Mouse (Mus musculus) induced T-regulatory cell, adult 2 months (primary cell): ENCODE data around the gene A530016L24Rik.

ENCODE experiments used
- DNase-seq: peaks from one replicate; pipeline ENCODE4 v3.0.0-alpha.2; 2012; ENCODE audit warnings: low read depth

A530016L24Rik gene

GRCm38 (mm10) chr12:112503003-112503771 lies 13.9 kb downstream of the A530016L24Rik start:
- DNase-seq, result peak; percentile 6

- no peak for DNase-seq
Measured at GRCm38 (mm10) chr12:112506267-112506666, 17.0 kb downstream of the A530016L24Rik start.

- no peak for DNase-seq
Measured at GRCm38 (mm10) chr12:112507264-112507663, 18.0 kb downstream of the A530016L24Rik start.

- no peak for DNase-seq
Measured at GRCm38 (mm10) chr12:112507984-112508383, 18.7 kb downstream of the A530016L24Rik start.

- DNase-seq, result no peak
Measured at GRCm38 (mm10) chr12:112510365-112510732, 21.1 kb downstream of the A530016L24Rik start.

- DNase-seq, result peak; percentile 18
Measured at GRCm38 (mm10) chr12:112510733-112511372, 21.6 kb downstream of the A530016L24Rik start.

- DNase-seq, result no peak
Measured at GRCm38 (mm10) chr12:112514897-112515296, 25.6 kb downstream of the A530016L24Rik start.

GRCm38 (mm10) chr12:112516697-112517337 lies 27.6 kb downstream of the A530016L24Rik start, which contains the start of gene Tmem179:
TSS of gene Tmem179 (minus strand) at chr12:112516747.
- DNase-seq, result peak; percentile 15

- DNase-seq, result no peak
Measured at GRCm38 (mm10) chr12:112518105-112518504, 28.9 kb downstream of the A530016L24Rik start.

GRCm38 (mm10) chr12:112533758-112534157 lies 44.5 kb downstream of the A530016L24Rik start:
- no peak for DNase-seq

GRCm38 (mm10) chr12:112537233-112537632 lies 48.0 kb downstream of the A530016L24Rik start:
- no peak for DNase-seq

GRCm38 (mm10) chr12:112538356-112538755 lies 49.1 kb downstream of the A530016L24Rik start:
- DNase-seq, result no peak

GRCm38 (mm10) chr12:112539466-112539965 lies 50.3 kb downstream of the A530016L24Rik start:
- DNase-seq, result no peak

GRCm38 (mm10) chr12:112540321-112540720 lies 51.1 kb downstream of the A530016L24Rik start:
- no peak for DNase-seq

- no peak for DNase-seq
Measured at GRCm38 (mm10) chr12:112541483-112542091, 52.3 kb downstream of the A530016L24Rik start.

GRCm38 (mm10) chr12:112542257-112542919 lies 53.1 kb downstream of the A530016L24Rik start:
- DNase-seq, result no peak

- DNase-seq, result peak; percentile 85
Measured at GRCm38 (mm10) chr12:112542920-112543300, 53.7 kb downstream of the A530016L24Rik start.

GRCm38 (mm10) chr12:112543941-112544340 lies 54.7 kb downstream of the A530016L24Rik start:
- no peak for DNase-seq

- DNase-seq, result no peak
Measured at GRCm38 (mm10) chr12:112544946-112545701, 55.9 kb downstream of the A530016L24Rik start.

- no peak for DNase-seq
Measured at GRCm38 (mm10) chr12:112546110-112546509, 56.9 kb downstream of the A530016L24Rik start.

- DNase-seq, result peak; percentile 29
Measured at GRCm38 (mm10) chr12:112549287-112549686, 60.0 kb downstream of the A530016L24Rik start.
